Mouse (Mus musculus): ENCODE results near the gene Qdpr. TPM values are rescaled to one million over a fixed set of nuclear protein-coding genes. Genes with fewer than 3 reads are reported as not detected.

The Qdpr gene
- polyA plus RNA-seq, 1 experiment from 2014 or later = 102 TPM

DNA sequence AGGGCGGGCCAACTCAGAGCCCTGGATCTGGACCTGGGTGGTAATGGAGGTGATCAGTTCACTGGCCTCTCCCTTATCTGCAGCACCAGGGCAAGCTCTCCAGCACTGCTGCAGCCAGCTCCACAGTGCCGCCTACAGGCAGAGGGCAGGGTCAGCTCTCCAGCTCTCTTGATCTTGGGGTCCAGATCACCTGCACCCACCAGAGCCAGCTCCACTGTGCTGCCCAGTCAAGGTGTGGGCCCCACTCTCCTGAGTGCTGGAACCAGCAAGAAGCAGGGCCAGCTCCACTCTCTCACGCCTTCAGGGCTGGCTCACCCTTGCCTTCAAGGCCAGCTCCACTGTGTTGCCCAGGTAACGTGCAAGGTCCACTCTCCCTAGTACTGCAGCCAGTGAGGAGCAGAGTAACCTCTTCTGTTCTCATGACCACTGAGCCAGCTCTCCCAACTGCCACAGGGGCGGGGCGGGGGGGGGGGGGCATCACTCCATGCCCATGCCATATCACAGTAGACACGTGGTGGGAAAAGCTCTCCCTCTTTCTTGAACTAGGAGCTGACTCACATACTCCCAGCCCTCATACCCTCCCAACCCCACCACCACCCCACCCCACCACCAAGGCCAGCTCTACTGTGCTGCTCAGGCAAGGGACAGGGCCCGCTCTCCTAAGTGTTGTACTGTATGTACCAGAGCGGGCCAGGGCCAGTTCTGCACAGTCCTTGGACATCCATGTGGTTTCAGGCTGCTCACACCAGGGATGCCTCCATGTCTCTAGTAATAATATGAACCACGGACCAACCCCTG lies 30.0 kb downstream of the Qdpr start:
- 71% methylated on average over 10 of the region's 10 CpGs for WGBS
- H3K36me3 ChIP-seq (replicated peaks) = no peaks in the 10 kb centered on the region
- no peaks in the 10 kb centered on the region for H3K27me3 ChIP-seq
- ATAC-seq (ENCODE audit: low FRiP score) = peak; percentile 47; the same call in 1 of the 2 replicates
- H3K4me3 ChIP-seq (replicated peaks) = no peak overlapping the region
- H3K4me1 ChIP-seq = no peaks in the 10 kb centered on the region
- H3K4me2 ChIP-seq = no peak overlapping the region
- H3K27ac ChIP-seq = no peak overlapping the region
- H3K9me3 ChIP-seq = no peaks in the 10 kb centered on the region
- no peak overlapping the region for H3K9ac ChIP-seq

GRCm38 (mm10) chr5:45417859-45418443 lies 32.1 kb downstream of the Qdpr start:
- H3K4me3 ChIP-seq (replicated peaks) = no peak overlapping the region
- WGBS = 81% methylated on average over 3 of the region's 3 CpGs
- no peak for ATAC-seq (ENCODE audit: low FRiP score)
- no peaks in the 10 kb centered on the region for H3K36me3 ChIP-seq (replicated peaks)
- no peak overlapping the region for H3K4me2 ChIP-seq
- H3K9me3 ChIP-seq = no peaks in the 10 kb centered on the region
- H3K4me1 ChIP-seq = no peaks in the 10 kb centered on the region
- H3K9ac ChIP-seq = no peak overlapping the region
- no peak overlapping the region for H3K27ac ChIP-seq
- no peaks in the 10 kb centered on the region for H3K27me3 ChIP-seq

DNA sequence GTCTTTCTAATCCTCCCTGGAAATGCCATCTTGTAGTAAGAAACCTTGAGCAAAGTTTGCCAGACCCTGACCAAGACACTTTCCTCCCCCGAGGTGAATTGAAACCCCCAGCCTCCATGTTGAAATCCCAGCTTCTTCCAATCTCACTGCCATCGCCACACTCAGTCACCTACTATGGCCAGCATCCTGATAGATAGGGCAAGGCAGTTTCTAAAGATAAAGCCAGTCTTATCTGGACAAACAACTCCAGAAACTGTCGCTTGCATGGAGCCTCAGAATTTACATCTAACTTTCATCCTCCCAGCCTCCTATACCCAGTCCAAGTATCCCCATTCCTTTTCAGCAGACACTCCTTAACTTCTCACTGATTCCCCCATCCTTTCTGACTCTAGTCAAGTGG lies 33.6 kb downstream of the Qdpr start:
- WGBS = 88% methylated on average over 3 of the region's 3 CpGs
- Histone ChIP-seq H3K9ac (no peak overlapping the region), H3K9me3 (no peaks in the 10 kb centered on the region), H3K27ac (no peak overlapping the region), H3K36me3 (replicated peaks) (no peaks in the 10 kb centered on the region), H3K27me3 (no peaks in the 10 kb centered on the region), H3K4me3 (replicated peaks) (no peak overlapping the region), H3K4me2 (no peak overlapping the region), H3K4me1 (no peaks in the 10 kb centered on the region)
- ATAC-seq (ENCODE audit: low FRiP score) = no peak

GRCm38 (mm10) chr5:45406129-45406528 lies 43.9 kb downstream of the Qdpr start:
- Histone ChIP-seq H3K4me1 (no peaks in the 10 kb centered on the region), H3K27me3 (no peaks in the 10 kb centered on the region), H3K27ac (no peak overlapping the region), H3K4me2 (no peak overlapping the region), H3K4me3 (replicated peaks) (no peak overlapping the region), H3K36me3 (replicated peaks) (no peaks in the 10 kb centered on the region), H3K9me3 (no peaks in the 10 kb centered on the region), H3K9ac (no peak overlapping the region)
- ATAC-seq (ENCODE audit: low FRiP score) = no peak
- WGBS = 77% methylated on average over 2 of the region's 2 CpGs

DNA sequence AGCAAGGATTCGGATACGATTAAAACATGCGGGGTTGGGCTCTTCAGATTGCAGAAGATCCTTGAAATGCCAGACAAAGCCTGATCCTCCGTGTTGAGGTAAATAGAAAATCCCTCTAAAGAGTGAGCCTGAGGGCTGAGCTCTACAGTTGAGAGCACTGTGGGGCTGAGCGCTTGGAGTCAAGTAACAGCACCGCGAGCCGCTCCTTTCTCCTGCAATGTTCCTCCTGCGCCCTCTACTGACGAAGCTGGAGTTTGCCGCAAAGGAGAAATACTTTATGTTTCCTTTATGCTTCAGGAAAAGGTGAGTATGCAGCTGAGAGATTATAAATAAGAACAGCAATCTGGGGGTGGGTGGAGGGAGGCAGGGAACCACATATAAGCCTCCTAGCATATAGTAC lies 47.4 kb downstream of the Qdpr start:
- Histone ChIP-seq H3K27ac (no peak overlapping the region), H3K4me1 (no peaks in the 10 kb centered on the region), H3K4me2 (0 out of 2 replicates have a peak overlapping the region, but pooled peaks have one; percentile 1), H3K27me3 (no peaks in the 10 kb centered on the region), H3K36me3 (replicated peaks) (no peaks in the 10 kb centered on the region), H3K9me3 (no peaks in the 10 kb centered on the region), H3K4me3 (replicated peaks) (no peak overlapping the region), H3K9ac (no peak overlapping the region)
- peak; percentile 83 for ATAC-seq (ENCODE audit: low FRiP score)
- WGBS = 13% methylated on average over 11 of the region's 11 CpGs

- Histone ChIP-seq H3K36me3 (replicated peaks) (no peaks in the 10 kb centered on the region), H3K4me2 (no peak overlapping the region), H3K27ac (no peak overlapping the region), H3K4me3 (replicated peaks) (no peak overlapping the region), H3K27me3 (no peaks in the 10 kb centered on the region), H3K4me1 (no peaks in the 10 kb centered on the region), H3K9me3 (no peaks in the 10 kb centered on the region), H3K9ac (no peak overlapping the region)
- WGBS = 80% methylated on average over 2 of the region's 2 CpGs
- ATAC-seq (ENCODE audit: low FRiP score) = no peak
Measured at GRCm38 (mm10) chr5:45384034-45384812, 65.8 kb downstream of the Qdpr start.

Other genes with a start within 250 kb of the Qdpr start
- gene Clrn2, start 3.5 kb upstream of the Qdpr start, polyA plus RNA-seq (2016; fragmentation: Nextera tagmentation; extraction: Ambion mirVana) = not detected in 2 replicates
- 67.2 and 67.7 TPM in 2 replicates for gene Lap3, start 43.1 kb upstream of the Qdpr start, polyA plus RNA-seq (2016; fragmentation: Nextera tagmentation; extraction: Ambion mirVana)
- 285 and 297 TPM in 2 replicates for gene Med28, start 70.0 kb upstream of the Qdpr start, polyA plus RNA-seq (2016; fragmentation: Nextera tagmentation; extraction: Ambion mirVana)
- 2.8 and 4.2 TPM in 2 replicates for gene Fam184b, start 189.4 kb upstream of the Qdpr start, polyA plus RNA-seq (2016; fragmentation: Nextera tagmentation; extraction: Ambion mirVana)
- gene Ncapg, start 219.7 kb upstream of the Qdpr start, polyA plus RNA-seq (2016; fragmentation: Nextera tagmentation; extraction: Ambion mirVana) = 75.3 and 80.3 TPM in 2 replicates

Measured in forebrain, embryonic 12.5 days (tissue).